14 mouse cellular contexts compared by ENCODE assay signal in genomic region chr16:46388527-46389414, GRCm38 (mm10).
DNase-seq lines count a peak whose midpoint lies in the region; ATAC-seq and TF ChIP-seq lines count a peak whose summit lies in the region.
"Had no signal": no experiment of that assay in that cellular context is flagged by ENCODE, and none has a peak within 500 bp of the region (broad histone marks: within the 10 kb centered on the region; RNA-seq: fewer than 3 reads in every experiment).

No protein-coding gene starts in this region.

- no peak overlapping the region for H3K4me2 ChIP-seq in hindbrain, postnatal 0 days (ENCODE audit: low read depth, low read length)
- no peak overlapping the region for H3K4me2 ChIP-seq in hindbrain, embryonic 13.5 days
- H3K4me2 ChIP-seq: embryonic facial prominence, embryonic 15.5 days; liver, embryonic 12.5 days had no signal

- no peak for DNase-seq in hindbrain, embryonic 10.5 days (ENCODE audit: low spot score)
- DNase-seq in hindbrain, postnatal 0 days (ENCODE audit: low spot score) = no peak
- DNase-seq in retina, postnatal 1 day = peak; percentile 11
- no peak for DNase-seq in retina, embryonic 14.5 days (ENCODE audit: low spot score)
- no peak for DNase-seq in layer of hippocampus, adult 18-20 months (ENCODE audit: low spot score in 2 of 2)
- no peak for DNase-seq in frontal cortex, postnatal 14 days (ENCODE audit: low spot score in 2 of 2)
- DNase-seq in lung, adult 2 months = no peak
- DNase-seq: B cell, adult 2 months; cerebellum, adult 9-10 months; lung, postnatal 10 days; right cerebral cortex, postnatal 14 days had no signal

- TF ChIP-seq CTCF in hindbrain, postnatal 0 days (IDR thresholded peaks at IDR 0.05; ENCODE audit: low read depth) = no peak
- no peak for TF ChIP-seq CTCF in lung, adult 2 months (IDR thresholded peaks at IDR 0.05; ENCODE audit: insufficient read depth, low read length)

- TF ChIP-seq POLR2A in lung, adult 2 months (IDR thresholded peaks at IDR 0.05; ENCODE audit: borderline replicate concordance, extremely low read depth, low read depth, low read length) = no peak

- H3K9me3 ChIP-seq in hindbrain, embryonic 10.5 days = no peaks in the 10 kb centered on the region
- no peaks in the 10 kb centered on the region for H3K9me3 ChIP-seq in hindbrain, postnatal 0 days (ENCODE audit: low read length)
- H3K9me3 ChIP-seq in hindbrain, embryonic 13.5 days = no peaks in the 10 kb centered on the region
- H3K9me3 ChIP-seq: embryonic facial prominence, embryonic 15.5 days; liver, embryonic 12.5 days had no signal

- no peak overlapping the region for H3K4me3 ChIP-seq in hindbrain, embryonic 10.5 days
- H3K4me3 ChIP-seq in hindbrain, postnatal 0 days (ENCODE audit: low read length) = no peak overlapping the region
- H3K4me3 ChIP-seq in hindbrain, embryonic 13.5 days = no peak overlapping the region
- no peak overlapping the region for H3K4me3 ChIP-seq in lung, adult 2 months (replicated peaks; ENCODE audit: extremely low read depth, low read depth, low read length)
- H3K4me3 ChIP-seq: embryonic facial prominence, embryonic 15.5 days; liver, embryonic 12.5 days had no signal

- peaks cover 36% of the 10 kb centered on the region for H3K4me1 ChIP-seq in hindbrain, embryonic 10.5 days (replicated peaks)
- 0 out of 2 replicates have a peak, but pooled peaks cover 5% of the 10 kb centered on the region for H3K4me1 ChIP-seq in hindbrain, postnatal 0 days (ENCODE audit: insufficient read depth, low read length)
- peaks cover 35% of the 10 kb centered on the region for H3K4me1 ChIP-seq in hindbrain, embryonic 13.5 days (replicated peaks)
- H3K4me1 ChIP-seq in lung, adult 2 months (ENCODE audit: control insufficient read depth, insufficient read depth, low read length) = no peaks in the 10 kb centered on the region
- H3K4me1 ChIP-seq: liver, embryonic 12.5 days had no signal

- no peak for ATAC-seq in hindbrain, postnatal 0 days
- no peak for ATAC-seq in hindbrain, embryonic 13.5 days (ENCODE audit: low FRiP score)
- ATAC-seq: liver, embryonic 12.5 days had no signal

- H3K9ac ChIP-seq in hindbrain, postnatal 0 days (replicated peaks; ENCODE audit: low read length) = no peak overlapping the region
- H3K9ac ChIP-seq in hindbrain, embryonic 13.5 days = no peak overlapping the region
- H3K9ac ChIP-seq: embryonic facial prominence, embryonic 15.5 days; liver, embryonic 12.5 days had no signal

- peaks cover 7% of the 10 kb centered on the region for H3K36me3 ChIP-seq in hindbrain, embryonic 10.5 days
- no peaks in the 10 kb centered on the region for H3K36me3 ChIP-seq in hindbrain, postnatal 0 days (ENCODE audit: insufficient read depth, low read length)
- H3K36me3 ChIP-seq in hindbrain, embryonic 13.5 days = peaks cover 2% of the 10 kb centered on the region
- H3K36me3 ChIP-seq: embryonic facial prominence, embryonic 15.5 days; liver, embryonic 12.5 days had no signal

- no peaks in the 10 kb centered on the region for H3K27me3 ChIP-seq in hindbrain, embryonic 10.5 days (ENCODE audit: insufficient read depth, poor library complexity, severe bottlenecking)
- no peaks in the 10 kb centered on the region for H3K27me3 ChIP-seq in hindbrain, postnatal 0 days (ENCODE audit: insufficient read depth, low read length)
- H3K27me3 ChIP-seq in hindbrain, embryonic 13.5 days = no peaks in the 10 kb centered on the region
- H3K27me3 ChIP-seq: embryonic facial prominence, embryonic 15.5 days; liver, embryonic 12.5 days had no signal

- 44% methylated on average over 11 of the region's 11 CpGs for WGBS in hindbrain, embryonic 10.5 days
- 33% methylated on average over 11 of the region's 11 CpGs for WGBS in hindbrain, postnatal 0 days
- WGBS in hindbrain, embryonic 13.5 days = 34% methylated on average over 11 of the region's 11 CpGs
- WGBS in lung, adult 2 months = 63% methylated on average over 11 of the region's 11 CpGs

- peak overlapping the region; percentile 25; the same call in 1 of the 2 replicates for H3K27ac ChIP-seq in hindbrain, embryonic 10.5 days
- no peak overlapping the region for H3K27ac ChIP-seq in hindbrain, postnatal 0 days
- H3K27ac ChIP-seq in hindbrain, embryonic 13.5 days = 0 out of 2 replicates have a peak overlapping the region, but pooled peaks have one; percentile 23
- H3K27ac ChIP-seq: embryonic facial prominence, embryonic 15.5 days; liver, embryonic 12.5 days had no signal
